Mouse (Mus musculus): Measurements from ENCODE around the gene Kctd2.

Kctd2 gene

DNA sequence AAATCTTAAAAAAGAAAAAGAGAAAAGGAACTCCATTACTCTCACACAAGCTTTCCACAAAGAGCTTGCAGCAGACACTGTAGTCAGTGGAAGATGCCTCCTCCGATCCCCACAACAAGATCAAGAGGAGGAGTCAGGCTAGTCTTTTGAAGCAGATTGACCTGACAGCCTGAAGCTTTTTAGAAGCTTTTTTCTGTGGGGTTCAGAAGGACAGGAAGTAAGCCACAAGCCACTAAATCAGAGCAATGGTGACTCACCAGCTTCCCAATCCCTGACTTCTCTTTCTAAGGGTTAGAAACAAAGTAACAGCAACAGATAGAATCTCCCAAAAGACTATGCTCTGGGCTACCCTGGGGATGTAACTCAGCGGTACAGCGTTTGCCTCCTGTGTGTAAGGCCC, 19.4 kb downstream of the Kctd2 start:
- DNase-seq (ENCODE audit: low read depth, low spot score) = no peak

DNA sequence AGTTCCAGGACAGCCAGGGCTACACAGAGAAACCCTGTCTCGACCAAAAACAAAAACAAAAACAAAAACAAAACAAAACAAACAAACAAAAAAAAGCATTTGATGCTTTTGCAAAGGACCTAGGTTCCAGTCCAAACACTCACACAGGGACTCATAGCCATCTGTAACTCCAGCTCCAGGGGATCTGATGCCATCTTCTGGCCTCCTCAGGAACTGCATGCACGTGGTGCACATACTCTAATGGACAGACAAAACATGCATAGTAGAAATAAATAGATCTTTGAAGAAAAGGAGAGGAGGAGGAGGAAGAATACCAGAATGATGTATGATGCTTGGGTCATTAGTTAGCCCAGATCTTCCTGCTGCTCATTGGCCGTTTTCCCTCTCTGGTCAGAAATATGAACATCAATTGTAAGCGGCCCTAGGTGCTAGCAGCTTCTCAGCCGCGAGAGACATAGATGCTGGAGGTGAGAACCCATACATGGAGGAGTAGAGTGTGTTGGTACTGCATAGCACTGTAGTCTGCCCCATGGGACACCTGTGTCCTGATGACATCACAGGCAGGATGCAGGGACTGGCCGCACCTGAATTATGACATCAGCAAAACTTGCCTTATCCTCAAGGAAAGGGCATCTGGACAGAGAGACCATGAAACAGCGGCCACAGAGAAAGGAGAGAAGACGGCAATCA, 20.1 kb downstream of the Kctd2 start, which contains the start of gene Trim80:
Gene Trim80, plus strand, starts transcription at position 640 of the 690 bp plus-strand sequence.
- peak; percentile 82 for DNase-seq (ENCODE audit: low read depth, low spot score)

DNA sequence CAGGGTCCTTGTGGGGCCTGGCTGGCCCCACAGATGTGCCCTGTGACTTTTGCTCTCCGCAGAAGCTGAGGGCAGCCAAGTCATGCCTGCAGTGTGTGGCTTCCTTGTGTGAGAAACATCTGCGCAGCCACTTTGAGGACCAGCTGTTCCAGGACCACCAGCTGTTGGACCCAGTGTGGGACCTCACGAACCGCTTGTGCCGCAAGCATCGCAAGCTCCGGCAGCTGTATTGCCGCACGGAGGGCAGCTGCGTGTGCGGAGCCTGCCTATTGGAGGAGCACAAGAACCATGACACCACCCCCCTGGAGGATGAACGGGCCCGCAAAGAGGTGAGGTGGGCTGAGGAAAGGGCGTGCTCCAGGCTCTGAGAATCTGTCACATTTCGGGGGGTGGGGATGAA, 21.5 kb downstream of the Kctd2 start:
- peak; percentile 72 for DNase-seq (ENCODE audit: low read depth, low spot score)

DNA sequence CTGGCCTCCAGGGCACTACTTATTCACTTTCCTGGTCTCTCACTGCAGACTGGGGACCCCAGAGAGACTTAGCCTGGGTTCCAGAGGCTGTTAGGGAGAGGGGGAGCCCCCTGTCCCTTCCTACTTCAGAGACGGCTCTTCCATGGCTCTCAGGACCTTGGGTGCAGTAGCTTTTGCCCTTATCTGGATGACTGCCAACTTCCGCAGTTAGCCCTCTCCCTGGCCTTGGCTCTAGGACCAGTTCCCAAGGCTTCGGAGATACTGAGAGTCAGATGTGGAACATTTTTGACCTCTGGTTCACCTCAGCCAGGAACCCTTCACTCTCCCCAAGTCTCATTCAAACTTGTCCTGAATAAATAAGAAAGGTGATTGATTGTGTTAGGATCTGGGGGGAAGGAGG, 27.0 kb downstream of the Kctd2 start:
- DNase-seq (ENCODE audit: low read depth, low spot score) = no peak

DNA sequence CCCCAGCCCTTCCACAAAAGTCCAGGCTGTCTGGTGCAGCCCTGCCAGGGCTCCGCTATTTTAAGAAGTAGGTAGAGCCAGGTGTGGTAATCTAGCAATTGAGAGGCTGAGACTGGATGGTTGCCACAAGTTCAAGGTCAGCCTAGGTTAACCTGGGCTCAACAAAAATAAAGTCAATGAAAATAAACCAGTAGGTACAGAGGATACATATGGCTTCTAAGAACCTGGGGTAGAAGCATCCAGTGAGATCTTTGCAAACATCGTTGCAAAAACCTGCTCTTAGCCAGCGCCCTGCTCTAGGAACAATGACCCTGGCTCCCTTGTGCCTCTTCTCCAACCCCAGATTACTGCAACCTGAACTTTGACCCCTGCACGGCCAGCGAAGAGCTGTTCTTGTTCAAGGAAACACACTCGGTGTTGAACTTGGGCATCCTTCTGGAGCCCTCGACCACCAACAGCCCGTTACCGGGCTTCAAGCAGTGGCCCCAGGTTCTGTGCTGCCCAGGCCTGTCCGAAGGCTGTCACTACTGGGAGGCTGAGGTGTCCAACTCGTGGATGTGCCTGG, 27.5 kb downstream of the Kctd2 start:
- no peak for DNase-seq (ENCODE audit: low read depth, low spot score)

DNA sequence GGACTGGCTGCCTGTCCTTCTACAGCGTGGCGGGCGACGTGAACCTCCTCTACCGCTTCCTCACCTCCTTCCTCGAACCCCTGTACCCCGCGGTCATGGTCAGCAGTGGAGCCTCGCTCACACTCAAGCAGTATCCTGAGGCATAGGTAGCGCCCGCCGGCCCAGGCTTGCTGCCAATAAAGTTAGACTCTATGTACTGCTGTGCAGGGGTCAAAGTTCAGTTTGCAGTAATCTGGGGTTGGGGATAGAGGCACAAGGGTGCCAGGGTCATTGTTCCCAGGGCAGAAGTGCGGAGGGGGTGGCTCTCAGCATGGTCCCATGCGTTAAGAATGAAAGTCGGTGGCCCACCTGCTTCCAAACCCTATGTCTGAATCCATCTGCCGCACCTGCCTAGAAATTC, 28.1 kb downstream of the Kctd2 start:
- no peak for DNase-seq (ENCODE audit: low read depth, low spot score)

DNA sequence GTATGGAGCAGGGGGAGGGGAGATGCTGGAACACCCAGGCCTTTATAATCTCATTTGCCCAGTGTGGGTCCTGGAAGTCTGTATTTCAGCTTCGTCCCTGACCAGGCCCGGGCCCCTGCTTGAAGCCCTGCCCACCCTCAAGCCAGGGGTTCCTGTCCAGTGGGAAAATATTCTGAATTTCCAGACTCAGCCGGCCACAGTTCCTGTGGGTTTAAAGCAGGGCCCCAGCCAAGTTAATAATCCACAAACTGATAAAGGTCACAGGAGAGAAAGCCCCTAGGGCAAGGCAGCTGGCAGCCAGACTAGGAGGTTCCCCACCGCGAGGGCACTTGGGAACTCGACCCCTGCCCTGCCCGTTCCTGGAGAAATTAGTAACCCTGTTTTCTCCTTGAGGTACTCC, 29.1 kb downstream of the Kctd2 start:
- DNase-seq (ENCODE audit: low read depth, low spot score) = no peak

DNA sequence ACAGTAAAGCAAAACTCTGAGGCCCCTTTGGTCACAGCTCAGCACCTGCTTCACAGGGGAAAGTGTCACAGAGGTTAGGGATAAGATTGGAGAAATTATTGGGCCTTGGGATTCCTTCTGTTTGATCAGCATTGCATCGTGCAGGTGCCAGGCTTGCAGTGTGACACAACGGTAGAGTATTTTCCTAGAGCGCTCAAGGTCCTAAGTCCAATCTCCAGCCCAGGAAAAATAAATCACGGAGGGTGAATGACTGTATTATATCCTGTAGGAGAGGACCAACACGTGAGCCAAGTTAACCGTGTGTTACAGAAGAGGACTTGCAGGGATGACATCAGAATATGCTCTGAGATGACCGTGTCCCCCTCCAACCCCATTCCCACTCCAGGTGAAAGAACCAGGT, 30.2 kb downstream of the Kctd2 start:
- no peak for DNase-seq (ENCODE audit: low read depth, low spot score)

DNA sequence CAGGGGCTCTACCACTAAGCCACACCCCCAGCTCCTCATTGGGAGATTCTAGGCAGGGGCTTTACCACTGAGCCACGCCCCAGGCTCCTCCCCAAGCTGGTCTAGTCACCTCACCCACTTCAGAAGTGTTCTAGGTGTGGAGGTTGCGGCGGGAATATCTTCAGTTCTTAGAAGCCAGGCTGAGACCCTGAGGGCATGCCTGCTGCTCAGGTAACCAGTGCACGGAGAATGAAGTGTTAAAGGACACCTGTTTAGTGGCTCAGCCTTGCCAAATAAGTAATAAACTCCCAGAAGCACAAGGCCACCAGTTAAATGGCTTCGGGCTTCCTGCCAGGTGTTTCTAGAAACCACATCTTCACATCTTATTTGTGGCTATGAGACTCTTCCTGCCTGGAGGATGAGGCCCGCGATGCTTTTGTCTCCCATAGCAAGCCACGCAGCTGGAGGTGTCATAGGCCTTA, 31.9 kb downstream of the Kctd2 start:
- peak; percentile 82 for DNase-seq (ENCODE audit: low read depth, low spot score)

DNA sequence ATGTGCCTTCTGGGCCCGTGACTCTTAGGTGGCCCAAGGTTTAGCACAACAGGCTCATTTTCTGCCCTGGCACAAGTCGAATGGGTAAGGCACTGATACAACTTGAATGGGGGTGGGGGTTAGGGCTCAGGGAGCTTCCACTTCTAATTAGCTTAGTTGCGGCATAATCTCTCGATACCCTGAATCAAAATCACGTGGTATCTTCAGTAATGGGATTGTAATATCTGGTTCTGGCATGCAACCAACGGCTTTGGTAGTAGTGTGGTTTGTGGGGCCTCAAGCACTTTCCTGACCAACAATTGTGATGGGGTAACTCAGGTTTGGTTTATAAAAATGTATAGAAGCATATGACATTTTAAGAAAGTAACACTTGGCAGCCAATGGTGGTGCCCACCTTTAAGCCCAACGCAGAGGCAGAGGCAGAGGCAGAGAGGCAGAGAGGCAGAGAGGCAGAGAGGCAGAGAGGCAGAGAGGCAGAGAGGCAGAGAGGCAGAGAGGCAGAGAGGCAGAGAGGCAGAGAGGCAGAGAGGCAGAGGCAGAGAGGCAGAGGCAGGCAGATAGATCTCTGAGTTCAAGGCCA, 32.4 kb downstream of the Kctd2 start:
- DNase-seq (ENCODE audit: low read depth, low spot score) = no peak

DNA sequence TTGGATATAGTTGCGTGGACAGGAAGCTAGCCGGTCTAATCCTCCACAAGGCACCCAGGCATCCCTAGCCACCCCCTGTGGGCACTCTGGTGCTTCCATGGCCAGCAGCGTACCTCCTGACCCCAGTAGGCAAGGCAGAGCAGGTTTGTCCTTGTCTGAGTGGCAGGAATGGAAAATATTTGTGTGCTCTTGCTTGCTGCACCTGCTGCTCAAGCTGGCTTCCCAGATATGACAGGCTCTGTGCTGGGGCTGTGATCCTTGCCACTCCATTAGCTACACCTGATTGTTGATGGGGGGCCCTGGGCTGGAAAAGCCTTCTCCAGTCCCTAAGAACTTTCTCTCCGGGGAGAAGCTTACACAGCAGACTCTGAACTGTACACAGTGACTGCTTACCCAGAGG, 33.4 kb downstream of the Kctd2 start:
- DNase-seq (ENCODE audit: low read depth, low spot score) = no peak

DNA sequence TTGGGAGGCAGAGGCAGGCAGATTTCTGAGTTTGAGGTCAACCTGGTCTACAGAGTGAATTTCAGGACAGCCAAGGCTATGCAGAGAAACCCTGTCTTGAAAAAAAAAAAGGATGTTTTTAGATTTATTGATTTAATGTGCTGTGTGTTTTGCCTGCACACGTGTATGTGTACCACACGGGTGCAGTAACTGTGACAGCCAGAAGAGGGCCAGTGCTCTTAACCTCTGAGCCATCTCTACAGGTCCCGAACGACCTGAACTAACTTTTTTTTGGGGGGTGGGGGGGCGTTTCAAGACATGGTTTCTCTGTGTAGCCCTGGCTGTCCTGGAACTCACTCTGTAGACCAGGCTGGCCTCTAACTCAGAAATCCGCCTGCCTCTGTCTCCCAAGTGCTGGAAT, 34.9 kb downstream of the Kctd2 start:
- DNase-seq (ENCODE audit: low read depth, low spot score) = peak; percentile 76

DNA sequence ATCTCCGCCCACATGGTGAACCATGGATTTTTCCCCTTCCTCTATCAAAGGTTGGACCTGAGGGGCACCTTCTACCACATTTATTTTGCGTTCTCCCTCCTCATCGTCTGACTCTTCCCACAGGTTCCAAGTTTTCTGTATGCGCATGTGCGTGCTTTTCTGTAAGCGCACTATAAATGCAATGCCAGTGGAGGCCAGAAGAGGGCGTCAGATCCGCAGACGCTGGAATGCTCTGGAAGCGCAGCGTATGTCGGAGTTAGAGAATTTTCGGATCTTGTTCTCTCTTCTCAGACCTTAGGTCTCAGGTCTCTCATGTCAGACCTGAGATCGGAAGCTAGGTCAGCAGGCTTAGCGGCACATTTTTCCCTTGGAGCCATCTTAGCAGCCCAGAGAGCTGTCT, 35.7 kb downstream of the Kctd2 start:
- DNase-seq (ENCODE audit: low read depth, low spot score) = peak; percentile 86

DNA sequence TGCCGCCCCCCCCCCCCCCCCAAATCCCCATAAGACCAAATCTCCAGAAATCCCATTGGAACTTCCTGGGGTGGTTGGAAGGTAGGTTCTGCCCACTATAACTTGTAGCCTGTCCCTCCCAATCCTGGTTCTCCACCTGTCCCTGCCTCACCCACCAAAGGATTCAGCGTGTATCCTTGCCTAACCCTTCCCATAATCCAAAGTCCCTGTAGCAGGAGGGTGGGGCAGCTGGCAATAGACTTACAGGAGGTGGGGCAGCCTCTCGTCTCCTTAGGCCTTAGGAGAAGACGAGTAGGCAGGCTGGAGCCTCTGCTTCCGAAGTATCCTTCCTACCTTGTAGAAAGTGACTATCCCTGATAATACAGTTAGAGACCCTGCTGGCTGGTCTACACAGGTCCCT, 36.3 kb downstream of the Kctd2 start:
- DNase-seq (ENCODE audit: low read depth, low spot score) = no peak

DNA sequence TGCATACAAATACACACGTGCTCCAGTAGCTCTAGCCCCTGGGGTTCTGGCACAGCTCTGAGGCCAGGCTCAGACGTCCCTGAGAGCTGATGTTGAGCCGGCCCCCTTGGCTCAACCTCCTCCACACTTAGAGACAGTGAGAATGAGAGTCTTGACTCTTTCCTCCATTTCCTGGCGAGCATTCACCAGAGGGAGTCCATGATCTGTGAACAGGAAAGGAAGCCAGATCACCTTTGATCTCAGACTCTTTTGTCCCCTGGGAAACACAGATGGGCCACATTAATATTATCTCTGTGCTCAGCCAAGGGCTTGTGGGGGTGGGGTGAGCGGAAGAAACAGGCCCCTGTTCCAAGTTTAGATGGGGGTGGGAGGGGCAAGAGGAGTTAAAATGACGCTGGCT, 37.5 kb downstream of the Kctd2 start:
- DNase-seq (ENCODE audit: low read depth, low spot score) = no peak

DNA sequence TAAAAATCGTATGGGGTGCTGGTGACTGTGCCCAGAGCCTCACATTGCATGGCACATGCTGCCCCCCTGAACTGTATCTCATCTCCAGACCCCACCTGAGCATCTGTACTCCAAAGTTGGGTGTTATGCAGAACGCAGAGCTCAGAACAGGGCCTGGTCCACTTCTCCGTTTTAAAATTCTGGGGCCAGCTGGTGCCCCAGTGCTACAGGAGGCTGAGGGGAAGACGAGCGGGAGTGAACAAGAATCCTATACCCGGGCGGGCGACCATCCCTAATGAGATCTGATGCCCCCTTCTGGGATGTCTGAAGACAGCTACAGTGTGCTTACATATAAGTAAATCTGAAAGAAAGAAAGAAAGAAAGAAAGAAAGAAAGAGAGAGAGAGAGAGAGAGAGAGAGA, 41.0 kb downstream of the Kctd2 start:
- no peak for DNase-seq (ENCODE audit: low read depth, low spot score)

DNA sequence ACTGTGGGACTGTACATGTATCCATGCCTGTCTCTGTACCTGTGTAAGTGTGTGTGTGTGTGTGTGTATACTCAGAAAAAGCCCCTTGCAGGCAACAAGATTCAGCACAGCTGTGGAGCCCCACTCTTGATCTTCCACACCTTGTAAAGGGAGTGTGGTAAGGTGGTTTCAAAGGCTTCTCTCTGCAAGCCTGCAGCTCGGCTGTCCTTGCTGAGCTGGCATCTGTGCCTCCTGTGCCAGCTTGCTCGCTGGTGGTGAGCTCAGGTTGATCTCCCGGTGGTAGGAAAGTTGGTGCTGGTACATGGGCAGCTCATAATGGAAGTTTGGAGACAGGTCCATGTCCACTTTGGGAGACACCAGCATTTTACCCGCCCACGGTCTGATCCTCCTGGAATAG, 41.9 kb downstream of the Kctd2 start:
- DNase-seq (ENCODE audit: low read depth, low spot score) = no peak

DNA sequence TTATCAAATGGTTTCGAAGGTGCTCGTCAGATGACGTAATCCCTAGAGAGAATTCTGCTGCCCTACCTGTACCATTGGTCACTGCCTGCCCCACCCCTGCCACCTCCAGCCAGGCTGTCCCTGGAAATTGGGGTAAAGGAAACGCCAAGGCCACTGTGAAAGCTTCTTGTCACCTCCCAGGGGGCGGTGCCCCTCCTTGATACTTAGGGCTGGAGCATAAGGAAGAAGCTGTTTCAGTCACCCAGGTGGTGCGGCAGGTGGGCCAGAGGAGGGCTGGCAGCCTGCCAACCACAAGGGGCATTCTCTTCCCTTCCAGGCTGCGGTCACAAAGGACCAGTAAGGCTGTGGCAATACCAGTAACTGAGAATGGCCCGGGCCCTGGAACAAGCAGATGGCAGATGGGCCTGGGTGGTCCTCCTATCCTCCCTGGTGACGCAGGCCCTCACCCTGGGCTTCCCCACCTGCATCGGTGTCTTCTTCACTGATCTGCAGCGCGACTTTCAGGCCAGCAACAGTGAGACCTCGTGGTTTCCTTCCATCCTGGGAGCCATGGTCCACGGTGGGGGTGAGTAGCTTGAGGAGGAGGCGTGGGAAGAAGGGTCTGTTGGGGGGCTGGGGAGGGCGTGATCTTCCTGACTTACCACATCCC, 42.4 kb downstream of the Kctd2 start, which contains the start of gene Slc16a5:
Gene Slc16a5, plus strand, starts transcription at position 232 of the 649 bp plus-strand sequence.
- DNase-seq (ENCODE audit: low read depth, low spot score) = no peak

DNA sequence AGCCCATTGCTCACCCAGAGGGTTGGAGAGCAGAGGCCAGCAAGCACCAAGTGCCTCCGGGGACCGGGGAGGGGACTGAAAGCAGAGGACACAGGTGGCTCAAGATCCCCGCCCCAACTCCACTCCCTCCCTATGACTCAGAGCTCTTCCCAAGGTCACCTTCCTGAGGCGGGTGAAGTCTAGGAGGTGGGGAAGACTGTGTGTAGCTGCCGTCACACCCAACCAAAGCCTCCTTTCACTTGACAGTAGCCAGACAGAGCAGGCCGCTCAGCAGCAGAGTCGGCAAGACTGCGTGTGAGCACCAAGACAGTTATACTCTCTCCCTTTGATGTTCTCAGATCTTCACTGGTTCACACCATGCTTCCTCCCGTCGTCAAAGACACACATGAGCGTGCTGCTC, 43.5 kb downstream of the Kctd2 start:
- DNase-seq (ENCODE audit: low read depth, low spot score) = peak; percentile 84

DNA sequence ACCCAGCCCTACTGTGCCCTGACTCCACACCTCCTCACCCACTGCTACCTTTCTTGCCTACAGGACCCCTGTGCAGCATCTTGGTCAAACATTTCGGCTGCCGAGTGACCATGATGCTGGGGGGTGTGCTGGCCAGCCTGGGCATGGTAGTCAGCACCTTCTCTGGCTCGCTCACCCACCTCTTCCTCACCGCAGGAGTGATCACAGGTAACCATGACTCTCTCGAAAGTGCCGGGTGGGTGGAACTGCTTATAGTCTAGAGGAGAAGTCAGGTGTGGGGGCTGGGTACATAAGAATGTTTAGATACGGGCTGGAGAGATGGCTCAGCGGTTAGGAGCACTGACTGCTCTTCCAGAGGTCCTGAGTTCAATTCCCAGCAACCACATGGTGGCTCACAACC, 44.9 kb downstream of the Kctd2 start:
- no peak for DNase-seq (ENCODE audit: low read depth, low spot score)

DNA sequence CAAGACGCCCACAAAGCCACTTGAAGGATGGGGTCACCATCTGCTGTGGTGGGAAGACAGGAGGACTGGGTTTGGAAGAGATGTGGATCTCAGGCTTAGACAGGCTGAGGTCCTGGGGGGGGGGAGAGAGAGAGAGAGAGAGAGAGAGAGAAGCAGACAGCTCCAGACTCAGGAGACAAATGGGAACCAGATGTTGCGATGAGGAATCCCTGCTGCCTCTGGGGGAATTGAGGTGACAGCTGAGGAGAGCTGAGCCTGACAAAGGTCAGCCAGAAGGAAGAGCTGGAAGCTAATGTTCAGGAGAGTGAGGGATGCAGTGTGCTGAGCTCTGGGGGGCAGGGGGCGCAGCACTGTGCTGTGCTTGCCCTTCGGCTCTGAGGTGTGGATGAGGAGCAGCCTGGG, 47.3 kb downstream of the Kctd2 start:
- no peak for DNase-seq (ENCODE audit: low read depth, low spot score)

DNA sequence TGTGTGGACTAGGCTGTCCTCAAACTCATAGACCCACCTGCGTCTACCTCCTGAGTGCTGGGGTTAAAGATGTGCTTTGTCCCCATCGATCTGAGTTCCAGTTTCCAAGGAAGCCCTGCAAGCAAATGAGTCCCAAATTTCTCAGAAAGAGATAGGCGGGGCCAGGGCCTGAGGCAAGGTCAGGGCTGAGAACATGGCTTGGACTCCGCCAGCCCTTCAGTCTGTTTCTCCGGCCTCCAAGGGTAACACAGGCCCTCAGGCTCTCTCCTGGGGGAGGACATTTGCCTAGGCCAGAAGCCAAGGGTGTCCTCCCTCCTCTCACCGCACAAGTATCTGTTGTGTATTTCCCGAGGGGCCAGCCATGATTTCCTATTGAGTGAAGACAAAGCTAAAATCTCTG, 52.3 kb downstream of the Kctd2 start:
- no peak for DNase-seq (ENCODE audit: low read depth, low spot score)
